Mouse (Mus musculus): ENCODE results near the gene Brd9.
"Not testable (repeated sequence)": the region's sequence is repeated elsewhere in the genome, so short reads cannot be mapped to it uniquely, and the experiment has no call there.

The Brd9 gene

DNA sequence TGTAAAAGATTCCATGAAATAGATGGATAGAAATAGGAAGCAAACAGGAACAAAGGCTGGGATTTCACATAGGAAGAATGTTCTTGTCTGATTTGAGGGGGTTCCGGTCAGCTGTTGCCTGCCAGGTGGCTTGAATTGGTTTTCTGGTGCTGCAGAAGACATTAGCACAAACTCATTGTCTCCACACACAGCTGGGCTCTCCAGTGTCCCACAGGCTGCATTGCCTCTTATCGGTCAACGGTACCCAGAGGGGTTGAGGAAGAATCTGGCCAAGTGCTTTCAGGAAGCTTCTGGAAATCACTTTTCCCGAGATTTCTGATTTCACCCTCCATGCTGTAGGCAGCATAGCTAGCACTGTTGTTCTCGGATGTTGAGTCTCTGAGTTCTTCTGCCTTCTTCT lies 53.7 kb downstream of the Brd9 start:
- no peak for DNase-seq

DNA sequence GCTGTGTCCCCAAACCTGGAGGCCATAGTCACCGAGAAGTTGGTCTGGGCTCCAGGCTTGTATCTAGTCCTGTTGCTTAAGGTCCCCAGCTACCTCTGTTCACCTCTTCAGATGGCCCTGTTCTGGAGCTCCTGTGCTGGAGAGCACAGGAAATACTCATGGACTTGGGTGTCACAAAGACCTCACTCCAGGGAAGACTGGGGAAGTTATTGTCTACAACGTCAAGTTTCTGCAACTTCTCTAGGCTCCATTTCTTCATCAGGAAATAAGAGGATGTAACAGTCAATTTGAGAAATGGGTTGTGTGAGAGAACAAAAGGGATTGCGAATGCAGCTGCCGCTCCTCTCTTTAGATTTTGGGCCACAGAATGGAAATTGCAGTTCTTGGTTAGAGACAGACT lies 58.8 kb downstream of the Brd9 start:
- DNase-seq, result no peak

DNA sequence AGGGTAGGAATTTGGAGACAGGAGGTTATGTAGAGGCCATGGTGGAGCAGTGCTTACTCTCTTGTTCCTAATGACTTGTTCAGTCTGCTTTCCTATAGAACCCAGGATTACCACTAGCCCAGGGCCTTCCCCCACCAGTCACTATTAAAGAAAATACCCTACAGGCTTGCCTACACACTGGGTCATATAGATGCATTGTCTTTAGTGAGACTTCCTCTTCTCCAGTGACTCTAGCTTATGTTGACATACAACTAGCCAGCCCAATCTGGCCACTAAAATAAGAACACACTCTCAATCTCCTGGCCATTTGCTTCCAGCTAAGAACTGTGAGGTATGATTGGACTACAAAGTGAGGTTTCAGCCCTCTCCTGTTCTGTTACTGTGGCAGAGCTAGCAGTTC lies 62.9 kb downstream of the Brd9 start:
- DNase-seq, result no peak

DNA sequence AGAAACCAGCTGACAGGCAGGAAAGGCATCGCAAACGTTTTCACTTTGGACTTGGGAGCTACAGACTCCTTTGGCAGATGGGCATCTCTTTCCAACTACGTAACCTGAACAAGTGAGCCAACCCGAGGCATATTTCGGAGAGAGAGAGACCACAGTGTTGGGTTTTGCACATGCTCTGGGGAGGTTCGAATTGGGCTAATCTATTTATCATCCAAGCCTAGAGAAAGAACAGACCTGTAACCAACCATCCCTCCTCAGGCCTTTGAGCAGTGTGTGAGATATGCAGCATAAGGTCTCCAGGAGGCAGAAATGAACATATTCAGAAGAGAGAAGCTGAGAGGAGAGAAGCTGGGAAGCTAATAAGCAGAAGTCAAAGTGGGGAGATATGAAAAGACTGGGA lies 63.4 kb downstream of the Brd9 start:
- no peak for DNase-seq

DNA sequence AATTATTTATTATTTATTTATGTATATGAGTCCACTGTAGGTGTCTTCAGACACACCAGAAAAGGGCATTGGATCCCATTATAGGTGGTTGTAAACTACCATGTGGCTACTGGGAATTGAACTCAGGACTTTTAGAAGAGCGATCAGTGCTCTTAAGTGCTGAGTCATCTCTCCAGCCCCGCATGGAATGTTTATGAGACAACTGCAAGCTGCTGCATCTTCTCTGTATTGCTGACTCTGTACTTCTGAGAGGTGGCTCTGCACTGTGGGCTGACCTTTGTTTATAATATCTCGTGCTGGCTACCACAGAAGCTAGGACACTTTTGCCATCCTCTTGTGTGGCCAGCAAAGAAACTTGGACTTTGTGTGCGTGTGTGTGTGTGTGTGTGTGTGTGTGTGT lies 63.9 kb downstream of the Brd9 start:
- DNase-seq, result no peak

DNA sequence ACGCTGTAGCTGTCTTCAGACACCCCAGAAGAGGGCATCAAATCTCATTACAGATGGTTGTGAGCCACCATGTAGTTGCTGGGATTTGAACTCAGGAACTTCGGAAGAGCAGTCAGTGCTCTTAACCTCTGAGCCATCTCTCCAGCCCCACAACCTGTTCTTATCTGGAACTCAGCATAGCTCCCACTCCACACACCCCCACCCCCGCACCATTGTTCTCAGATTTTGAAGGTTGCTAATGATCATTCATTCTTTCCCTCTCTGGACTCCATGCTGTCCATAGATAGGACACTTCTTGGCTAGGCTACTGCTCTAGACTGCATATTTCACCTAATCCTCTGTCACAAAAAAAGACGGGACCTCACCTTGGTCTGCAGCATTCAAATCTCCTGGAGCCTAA lies 69.3 kb downstream of the Brd9 start:
- not testable (repeated sequence) for DNase-seq

DNA sequence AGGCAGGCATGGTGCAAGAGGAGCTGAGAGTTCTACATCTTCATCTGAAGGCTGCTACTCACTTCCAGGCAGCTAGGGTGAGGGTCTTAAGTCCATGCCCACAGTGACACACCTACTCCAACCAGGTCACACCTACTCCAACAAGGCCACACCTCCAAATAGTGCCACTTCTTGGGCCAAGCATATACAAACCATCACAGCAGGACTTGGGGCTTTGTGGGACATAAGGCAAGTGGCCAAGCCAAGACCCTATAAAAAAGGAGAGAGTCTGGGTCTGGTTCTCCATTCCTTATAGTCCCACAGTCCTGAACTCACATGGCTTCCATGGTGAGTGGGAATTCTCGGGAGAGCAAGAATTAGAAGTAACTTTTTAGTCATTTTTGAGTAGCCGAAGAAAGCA lies 70.6 kb downstream of the Brd9 start:
- not testable (repeated sequence) for DNase-seq

DNA sequence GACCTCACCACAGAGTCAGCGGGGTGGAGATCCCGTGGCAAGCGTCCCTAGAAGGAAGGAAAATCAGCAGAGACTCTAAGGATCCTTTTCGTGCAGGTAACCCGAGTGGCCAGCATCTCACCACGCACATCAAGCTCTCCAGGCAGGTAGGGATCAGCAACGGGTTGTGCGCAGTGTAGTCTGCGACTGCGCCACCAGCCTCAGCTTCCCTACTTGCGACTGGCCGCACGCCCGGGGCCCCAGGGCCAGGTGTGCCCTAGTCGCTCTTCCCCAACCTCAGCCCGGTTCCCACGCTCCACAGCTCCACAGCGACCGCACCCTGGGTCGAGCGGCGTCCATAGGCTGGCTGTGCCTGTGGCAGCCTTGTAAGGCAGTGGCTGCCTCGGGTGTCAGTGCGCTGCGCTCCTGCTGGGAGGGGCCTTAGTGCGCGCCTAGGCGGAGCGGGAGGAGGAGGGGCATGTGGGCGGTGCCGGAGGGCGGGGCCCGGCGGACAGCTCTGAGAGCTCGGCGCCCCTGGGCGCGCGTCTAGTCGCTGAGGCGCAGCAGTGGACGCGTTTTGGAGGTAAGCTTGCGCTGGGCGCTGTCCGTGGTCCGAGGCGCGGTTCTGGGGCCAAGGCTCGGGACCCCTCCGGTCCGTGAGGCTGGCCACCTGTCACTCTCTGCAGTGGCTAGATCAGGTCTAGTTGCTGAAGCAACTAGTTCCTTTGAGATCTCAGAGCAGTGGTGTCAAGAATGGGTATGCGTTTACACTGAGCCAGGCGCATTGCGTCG lies 71.5 kb downstream of the Brd9 start, which contains the start of gene Tppp:
Gene Tppp, plus strand, starts transcription at position 460 of the 771 bp plus-strand sequence.
- DNase-seq, result peak; percentile 93

DNA sequence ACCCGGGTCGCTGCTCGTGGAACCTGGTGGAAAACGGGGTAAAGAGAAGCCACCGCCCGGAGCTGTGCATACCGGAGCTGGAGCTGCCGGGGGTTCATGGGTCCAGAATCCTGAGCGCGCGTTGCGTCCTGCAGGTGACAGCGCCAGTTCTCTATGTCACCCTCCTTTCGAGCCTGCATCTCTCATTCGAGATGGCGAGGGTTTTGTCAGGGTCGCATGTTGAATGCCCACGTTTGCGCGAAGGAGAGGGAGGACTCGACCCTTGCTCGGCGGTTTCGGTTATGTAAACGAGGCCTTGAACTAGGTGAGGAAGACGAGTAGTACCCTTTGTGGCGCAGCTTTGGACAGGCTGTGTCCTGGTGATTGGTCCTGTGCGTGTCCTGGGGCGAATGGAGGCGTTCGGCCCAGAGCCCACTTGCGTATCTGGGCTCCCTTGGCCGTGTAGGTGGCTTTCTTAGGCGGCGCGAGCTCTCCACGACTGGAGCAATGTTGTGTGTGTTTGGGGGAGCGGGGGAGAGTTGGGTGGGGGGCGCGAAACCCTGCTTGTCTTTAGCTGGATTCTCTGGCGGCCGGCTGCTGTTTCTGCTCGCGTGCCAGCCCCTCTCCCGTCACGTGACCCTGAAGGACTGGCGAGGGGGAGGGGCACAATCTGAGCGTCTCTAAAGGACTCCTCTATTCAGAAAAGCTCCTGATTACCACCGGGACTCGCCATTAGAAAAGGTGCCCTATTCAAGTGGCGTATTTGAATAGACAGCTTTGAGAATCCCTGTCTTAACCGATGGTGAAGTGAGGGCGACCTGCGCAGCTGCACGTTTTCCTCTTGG lies 72.4 kb downstream of the Brd9 start:
- DNase-seq, result peak; percentile 52
